Mouse (Mus musculus) CH12F3 (cell line): ENCODE data around the gene Zfp704.
"Not testable (repeated sequence)": the region's sequence is repeated elsewhere in the genome, so short reads cannot be mapped to it uniquely, and the experiment has no call there.

Experiments
- in situ Hi-C: fragments of 300-500 bp; cut with MboI; formaldehyde crosslinking; loops from 2 replicates; pipeline ENCODE4 v1.14.3; 2020; ENCODE audit warnings: low sequenced_read_pairs

The Zfp704 gene

GRCm38 (mm10) chr3:9599738-9600410 is 10.0 kb downstream of the Zfp704 start:
- in situ Hi-C loops, result no loop called here

GRCm38 (mm10) chr3:9598061-9598460 is 11.8 kb downstream of the Zfp704 start:
- in situ Hi-C loops, result no loop called here

- in situ Hi-C loops, result no loop called here
Measured at GRCm38 (mm10) chr3:9594457-9594856, 15.4 kb downstream of the Zfp704 start.

- in situ Hi-C loops, result no loop called here
Measured at GRCm38 (mm10) chr3:9593832-9594231, 16.1 kb downstream of the Zfp704 start.

GRCm38 (mm10) chr3:9591416-9592110 is 18.3 kb downstream of the Zfp704 start:
- in situ Hi-C loops, result no loop called here

- in situ Hi-C loops, result no loop called here
Measured at GRCm38 (mm10) chr3:9588635-9589034, 21.2 kb downstream of the Zfp704 start.

GRCm38 (mm10) chr3:9587304-9587703 is 22.6 kb downstream of the Zfp704 start:
- in situ Hi-C loops, result no loop called here

GRCm38 (mm10) chr3:9583516-9583915 is 26.4 kb downstream of the Zfp704 start:
- in situ Hi-C loops, result no loop called here

- in situ Hi-C loops, result no loop called here
Measured at GRCm38 (mm10) chr3:9580952-9581798, 28.7 kb downstream of the Zfp704 start.

GRCm38 (mm10) chr3:9580102-9580501 is 29.8 kb downstream of the Zfp704 start:
- in situ Hi-C loops, result no loop called here

- in situ Hi-C loops, result no loop called here
Measured at GRCm38 (mm10) chr3:9579028-9579643, 30.7 kb downstream of the Zfp704 start.

- in situ Hi-C loops, result no loop called here
Measured at GRCm38 (mm10) chr3:9576872-9577271, 33.0 kb downstream of the Zfp704 start.

- in situ Hi-C loops, result no loop called here
Measured at GRCm38 (mm10) chr3:9574305-9574704, 35.6 kb downstream of the Zfp704 start.

- in situ Hi-C loops, result no loop called here
Measured at GRCm38 (mm10) chr3:9573581-9573980, 36.3 kb downstream of the Zfp704 start.

- in situ Hi-C loops, result no loop called here
Measured at GRCm38 (mm10) chr3:9572261-9572660, 37.6 kb downstream of the Zfp704 start.

- in situ Hi-C loops, result no loop called here
Measured at GRCm38 (mm10) chr3:9570782-9571181, 39.1 kb downstream of the Zfp704 start.

- in situ Hi-C loops, result not testable (repeated sequence)
Measured at GRCm38 (mm10) chr3:9569706-9570105, 40.2 kb downstream of the Zfp704 start.

- in situ Hi-C loops, result no loop called here
Measured at GRCm38 (mm10) chr3:9568565-9569228, 41.2 kb downstream of the Zfp704 start.

- in situ Hi-C loops, result no loop called here
Measured at GRCm38 (mm10) chr3:9567948-9568347, 41.9 kb downstream of the Zfp704 start.

GRCm38 (mm10) chr3:9566831-9567230 is 43.1 kb downstream of the Zfp704 start:
- in situ Hi-C loops, result no loop called here

GRCm38 (mm10) chr3:9563562-9563961 is 46.3 kb downstream of the Zfp704 start:
- in situ Hi-C loops, result no loop called here
